ENCODE assay signal across 21 mouse cellular contexts in genomic region chr2:179043671-179044070, GRCm38 (mm10).
DNase-seq lines count a peak whose midpoint lies in the region; ATAC-seq lines count a peak whose summit lies in the region.
"Had no signal": no experiment of that assay in that cellular context is flagged by ENCODE, and none has a peak within 500 bp of the region (broad histone marks: within the 10 kb centered on the region; RNA-seq: fewer than 3 reads in every experiment).

No protein-coding gene starts in this region.

- no peak for DNase-seq in kidney, postnatal 25 days
- peak; percentile 42 to 73 for DNase-seq in layer of hippocampus, adult 18-20 months (ENCODE audit: low spot score in 2 of 2)
- peak; percentile 13 to 47 for DNase-seq in left cerebral cortex, postnatal 36 days (ENCODE audit: low spot score in 2 of 2)
- DNase-seq in limb, embryonic 10.5 days (ENCODE audit: low spot score) = no peak
- DNase-seq: cerebellum, adult 2 months; cerebellum, postnatal 36 days; gastrocnemius, adult 2 months; kidney, adult 18-20 months; kidney, postnatal 14 days; thymus, postnatal 25 days had no signal

- intact Hi-C loops in left cerebral cortex, postnatal 36 days (cut with DNase I) = no loop called here

- H3K4me1 ChIP-seq in kidney, embryonic 15.5 days = 0 out of 2 replicates have a peak, but pooled peaks cover 7% of the 10 kb centered on the region
- H3K4me1 ChIP-seq in embryonic facial prominence, embryonic 13.5 days = peaks cover 8% of the 10 kb centered on the region
- H3K4me1 ChIP-seq in forebrain, embryonic 13.5 days = peaks cover 19% of the 10 kb centered on the region
- peaks cover 27% of the 10 kb centered on the region for H3K4me1 ChIP-seq in limb, embryonic 10.5 days
- H3K4me1 ChIP-seq: heart, embryonic 10.5 days; limb, embryonic 15.5 days; liver, embryonic 15.5 days had no signal

- no peaks in the 10 kb centered on the region for H3K9me3 ChIP-seq in kidney, embryonic 15.5 days (replicated peaks)
- H3K9me3 ChIP-seq in embryonic facial prominence, embryonic 13.5 days = no peaks in the 10 kb centered on the region
- no peaks in the 10 kb centered on the region for H3K9me3 ChIP-seq in forebrain, embryonic 13.5 days (replicated peaks)
- no peaks in the 10 kb centered on the region for H3K9me3 ChIP-seq in limb, embryonic 10.5 days (replicated peaks)
- H3K9me3 ChIP-seq: forebrain, embryonic 15.5 days; heart, embryonic 10.5 days; hindbrain, embryonic 10.5 days; limb, embryonic 15.5 days; liver, embryonic 15.5 days had no signal

- no peaks in the 10 kb centered on the region for H3K27me3 ChIP-seq in kidney, embryonic 15.5 days
- H3K27me3 ChIP-seq in embryonic facial prominence, embryonic 13.5 days = no peaks in the 10 kb centered on the region
- H3K27me3 ChIP-seq in forebrain, embryonic 13.5 days = no peaks in the 10 kb centered on the region
- no peaks in the 10 kb centered on the region for H3K27me3 ChIP-seq in limb, embryonic 10.5 days (ENCODE audit: low read depth, poor library complexity, severe bottlenecking)
- H3K27me3 ChIP-seq: forebrain, embryonic 15.5 days; limb, embryonic 15.5 days; liver, embryonic 15.5 days; neural tube, embryonic 13.5 days had no signal

- no peak overlapping the region for H3K4me2 ChIP-seq in kidney, embryonic 15.5 days
- no peak overlapping the region for H3K4me2 ChIP-seq in embryonic facial prominence, embryonic 13.5 days
- no peak overlapping the region for H3K4me2 ChIP-seq in forebrain, embryonic 13.5 days
- H3K4me2 ChIP-seq: forebrain, embryonic 15.5 days; limb, embryonic 15.5 days; liver, embryonic 15.5 days; midbrain, embryonic 11.5 days; neural tube, embryonic 13.5 days had no signal

- no peak overlapping the region for H3K4me3 ChIP-seq in kidney, embryonic 15.5 days (replicated peaks)
- no peak overlapping the region for H3K4me3 ChIP-seq in embryonic facial prominence, embryonic 13.5 days
- no peak overlapping the region for H3K4me3 ChIP-seq in forebrain, embryonic 13.5 days
- no peak overlapping the region for H3K4me3 ChIP-seq in limb, embryonic 10.5 days
- H3K4me3 ChIP-seq: forebrain, embryonic 15.5 days; gastrocnemius, adult 2 months; heart, embryonic 10.5 days; hindbrain, embryonic 10.5 days; limb, embryonic 15.5 days; liver, embryonic 15.5 days; neural tube, embryonic 13.5 days had no signal

- peak; percentile 40 for ATAC-seq in kidney, embryonic 15.5 days (replicated peaks; ENCODE audit: low FRiP score)
- ATAC-seq in embryonic facial prominence, embryonic 13.5 days (ENCODE audit: insufficient number of reproducible peaks, insufficient read depth, low FRiP score, low TSS enrichment, low read depth) = 0 out of 2 replicates have a peak, but pooled peaks have one; percentile 38
- ATAC-seq in forebrain, embryonic 13.5 days = no peak
- ATAC-seq: forebrain, embryonic 15.5 days had no signal

- no peak overlapping the region for H3K9ac ChIP-seq in kidney, embryonic 15.5 days
- H3K9ac ChIP-seq in embryonic facial prominence, embryonic 13.5 days = no peak overlapping the region
- no peak overlapping the region for H3K9ac ChIP-seq in forebrain, embryonic 13.5 days
- H3K9ac ChIP-seq: forebrain, embryonic 15.5 days; limb, embryonic 15.5 days; liver, embryonic 15.5 days; neural tube, embryonic 13.5 days had no signal

- WGBS in kidney, embryonic 15.5 days = 51% methylated on average over 4 of the region's 4 CpGs
- WGBS in embryonic facial prominence, embryonic 13.5 days = 49% methylated on average over 4 of the region's 4 CpGs
- 73% methylated on average over 4 of the region's 4 CpGs for WGBS in forebrain, embryonic 13.5 days
- WGBS in limb, embryonic 10.5 days = 80% methylated on average over 4 of the region's 4 CpGs

- no peaks in the 10 kb centered on the region for H3K36me3 ChIP-seq in kidney, embryonic 15.5 days
- H3K36me3 ChIP-seq in embryonic facial prominence, embryonic 13.5 days = no peaks in the 10 kb centered on the region
- no peaks in the 10 kb centered on the region for H3K36me3 ChIP-seq in forebrain, embryonic 13.5 days (ENCODE audit: poor library complexity, severe bottlenecking)
- no peaks in the 10 kb centered on the region for H3K36me3 ChIP-seq in limb, embryonic 10.5 days
- H3K36me3 ChIP-seq: forebrain, embryonic 15.5 days; heart, embryonic 10.5 days; hindbrain, embryonic 10.5 days; limb, embryonic 15.5 days; liver, embryonic 15.5 days; neural tube, embryonic 13.5 days had no signal

- no peak overlapping the region for H3K27ac ChIP-seq in kidney, embryonic 15.5 days
- no peak overlapping the region for H3K27ac ChIP-seq in embryonic facial prominence, embryonic 13.5 days
- H3K27ac ChIP-seq in forebrain, embryonic 13.5 days = no peak overlapping the region
- no peak overlapping the region for H3K27ac ChIP-seq in limb, embryonic 10.5 days
- H3K27ac ChIP-seq: forebrain, embryonic 15.5 days; gastrocnemius, adult 2 months; heart, embryonic 10.5 days; hindbrain, embryonic 10.5 days; limb, embryonic 15.5 days; liver, embryonic 15.5 days; macrophage; neural tube, embryonic 13.5 days had no signal

Comparison
In these comparisons a context has a peak if more than half of its experiments do, and no peak if none do; other contexts are left out.
1. DNase-seq: peak in layer of hippocampus, adult 18-20 months (2 of 2) and left cerebral cortex, postnatal 36 days (2 of 2); none in kidney, postnatal 25 days (0 of 2) and limb, embryonic 10.5 days (single experiment).